Mouse (Mus musculus): ENCODE measurements at regions not wholly inside any gene's neighbourhood (a gene's known extent, or its start where the extent isn't known, plus 50 kb on each side); places are given as distances from the start of the nearest gene placed in this dataset.

- ATAC-seq, result no peak
- Histone ChIP-seq H3K27ac (ENCODE audit: low read depth, low read length) (no peak overlapping the region), H3K9me3 (ENCODE audit: control insufficient read depth) (no peaks in the 10 kb centered on the region), H3K4me3 (ENCODE audit: low read depth, low read length) (no peak overlapping the region), H3K27me3 (replicated peaks; ENCODE audit: control insufficient read depth, insufficient read depth, low read length) (no peaks in the 10 kb centered on the region), H3K4me2 (replicated peaks; ENCODE audit: low read depth) (no peak overlapping the region), H3K36me3 (ENCODE audit: control insufficient read depth, insufficient read depth) (no peaks in the 10 kb centered on the region), H3K9ac (ENCODE audit: low read depth, low read length) (no peak overlapping the region), H3K4me1 (replicated peaks; ENCODE audit: control insufficient read depth, insufficient read depth, low read length) (no peaks in the 10 kb centered on the region)
- no peak for TF ChIP-seq CTCF (IDR thresholded peaks at IDR 0.05; ENCODE audit: low read depth)
- WGBS, result 74% methylated on average over 3 of the region's 3 CpGs
These were observed 590.3 kb upstream of the Cenpq start for GRCm38 (mm10) chr17:41525101-41525500.

DNA sequence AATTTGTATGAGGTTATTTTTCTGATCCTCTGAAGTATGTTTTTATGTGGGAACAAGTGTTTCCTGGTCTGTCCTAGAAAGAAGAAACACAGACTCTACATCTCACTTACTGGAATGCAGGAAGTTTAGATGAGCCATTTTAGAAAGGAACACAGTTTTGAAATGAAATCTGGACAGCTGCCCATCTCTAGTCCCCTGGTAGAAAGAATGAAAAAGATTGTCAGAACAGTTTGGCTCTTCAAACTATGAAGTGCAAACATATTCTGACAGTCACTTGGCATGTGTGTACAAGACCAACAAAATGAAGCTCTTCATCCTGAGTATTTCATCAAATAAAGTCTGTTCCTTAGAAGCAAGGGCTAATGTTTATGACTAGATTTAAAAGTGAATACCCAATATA lies 577.2 kb upstream of the Cenpq start:
- H3K4me1 ChIP-seq (replicated peaks; ENCODE audit: control insufficient read depth, insufficient read depth, low read length), result no peaks in the 10 kb centered on the region
- no peak overlapping the region for H3K4me2 ChIP-seq (replicated peaks; ENCODE audit: low read depth)
- TF ChIP-seq CTCF (IDR thresholded peaks at IDR 0.05; ENCODE audit: low read depth), result no peak
- no peaks in the 10 kb centered on the region for H3K9me3 ChIP-seq (ENCODE audit: control insufficient read depth)
- H3K27me3 ChIP-seq (replicated peaks; ENCODE audit: control insufficient read depth, insufficient read depth, low read length), result no peaks in the 10 kb centered on the region
- H3K27ac ChIP-seq (ENCODE audit: low read depth, low read length), result no peak overlapping the region
- H3K9ac ChIP-seq (ENCODE audit: low read depth, low read length), result no peak overlapping the region
- H3K36me3 ChIP-seq (ENCODE audit: control insufficient read depth, insufficient read depth), result no peaks in the 10 kb centered on the region
- ATAC-seq, result no peak
- H3K4me3 ChIP-seq (ENCODE audit: low read depth, low read length), result no peak overlapping the region

DNA sequence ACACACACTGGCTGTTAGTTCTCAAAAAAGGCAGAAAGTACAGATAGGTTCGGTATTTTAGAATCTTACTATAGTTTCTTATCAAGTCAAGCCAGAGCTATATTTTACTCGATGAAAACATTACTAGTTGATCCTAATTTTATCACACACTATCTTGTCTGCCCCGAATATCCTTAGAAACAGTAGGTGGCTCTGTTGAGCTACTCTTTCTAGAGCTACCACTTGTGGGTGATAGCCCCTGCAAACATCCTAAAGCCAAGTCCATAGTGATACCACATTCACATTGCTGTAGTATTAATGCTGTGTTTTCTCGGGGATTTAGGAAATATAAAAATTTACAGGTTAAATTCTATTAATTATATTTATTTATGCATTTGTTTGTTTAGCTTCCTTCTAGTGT lies 570.2 kb upstream of the Cenpq start:
- Histone ChIP-seq H3K27ac (ENCODE audit: low read depth, low read length) (no peak overlapping the region), H3K9ac (ENCODE audit: low read depth, low read length) (no peak overlapping the region), H3K4me3 (ENCODE audit: low read depth, low read length) (no peak overlapping the region), H3K36me3 (ENCODE audit: control insufficient read depth, insufficient read depth) (no peaks in the 10 kb centered on the region), H3K27me3 (replicated peaks; ENCODE audit: control insufficient read depth, insufficient read depth, low read length) (no peaks in the 10 kb centered on the region), H3K9me3 (ENCODE audit: control insufficient read depth) (no peaks in the 10 kb centered on the region), H3K4me2 (replicated peaks; ENCODE audit: low read depth) (no peak overlapping the region), H3K4me1 (replicated peaks; ENCODE audit: control insufficient read depth, insufficient read depth, low read length) (no peaks in the 10 kb centered on the region)
- no peak for ATAC-seq
- WGBS, result 42% methylated on average over 4 of the region's 4 CpGs
- peak; percentile 33 for TF ChIP-seq CTCF (IDR thresholded peaks at IDR 0.05; ENCODE audit: low read depth)
